Mouse (Mus musculus): ENCODE measurements around the gene Csf2. TPM values are rescaled to one million over a fixed set of nuclear protein-coding genes. Genes with fewer than 3 reads are reported as not detected.
"Not testable (repeated sequence)": the region's sequence is repeated elsewhere in the genome, so short reads cannot be mapped to it uniquely, and the experiment has no call there.

The Csf2 gene
- not detected in 2 replicates for polyA plus RNA-seq (2015; fragmentation: Nextera tagmentation; extraction: Ambion mirVana)

- no peak within 1 kb of the TSS for H3K4me3 ChIP-seq (ENCODE audit: low read length)
- H3K36me3 ChIP-seq (ENCODE audit: control insufficient read depth, insufficient read depth, low read length): no peaks in the 10 kb centered on the region
- no peak within 1 kb of the TSS for H3K27ac ChIP-seq (ENCODE audit: low read depth, low read length)
- WGBS: 70% methylated on average over 11 of the region's 11 CpGs
- no peaks in the 10 kb centered on the region for H3K4me1 ChIP-seq (ENCODE audit: control insufficient read depth, insufficient read depth, low read depth, low read length)
- H3K4me2 ChIP-seq (ENCODE audit: low read length): no peak within 1 kb of the TSS
- no peak for ATAC-seq
- no peaks in the 10 kb centered on the region for H3K9me3 ChIP-seq (ENCODE audit: control insufficient read depth, low read length)
- no peaks in the 10 kb centered on the region for H3K27me3 ChIP-seq (replicated peaks; ENCODE audit: control insufficient read depth, insufficient read depth, low read length)
- H3K9ac ChIP-seq (ENCODE audit: low read depth, low read length): no peak within 1 kb of the TSS
Measured at GRCm38 (mm10) chr11:54248940-54249717, at the start of gene Csf2. TSS of gene Csf2 (minus strand) at chr11:54249667.

GRCm38 (mm10) chr11:54298777-54299176, 49.3 kb upstream of the Csf2 start:
- no peak overlapping the region for H3K4me2 ChIP-seq (ENCODE audit: low read length)
- H3K36me3 ChIP-seq (ENCODE audit: control insufficient read depth, insufficient read depth, low read length): no peaks in the 10 kb centered on the region
- H3K9ac ChIP-seq (ENCODE audit: low read depth, low read length): no peak overlapping the region
- H3K27ac ChIP-seq (ENCODE audit: low read depth, low read length): no peak overlapping the region
- no peaks in the 10 kb centered on the region for H3K9me3 ChIP-seq (ENCODE audit: control insufficient read depth, low read length)
- H3K4me1 ChIP-seq (ENCODE audit: control insufficient read depth, insufficient read depth, low read depth, low read length): peaks cover 7% of the 10 kb centered on the region
- no peaks in the 10 kb centered on the region for H3K27me3 ChIP-seq (replicated peaks; ENCODE audit: control insufficient read depth, insufficient read depth, low read length)
- H3K4me3 ChIP-seq (ENCODE audit: low read length): no peak overlapping the region
- no peak for ATAC-seq

DNA sequence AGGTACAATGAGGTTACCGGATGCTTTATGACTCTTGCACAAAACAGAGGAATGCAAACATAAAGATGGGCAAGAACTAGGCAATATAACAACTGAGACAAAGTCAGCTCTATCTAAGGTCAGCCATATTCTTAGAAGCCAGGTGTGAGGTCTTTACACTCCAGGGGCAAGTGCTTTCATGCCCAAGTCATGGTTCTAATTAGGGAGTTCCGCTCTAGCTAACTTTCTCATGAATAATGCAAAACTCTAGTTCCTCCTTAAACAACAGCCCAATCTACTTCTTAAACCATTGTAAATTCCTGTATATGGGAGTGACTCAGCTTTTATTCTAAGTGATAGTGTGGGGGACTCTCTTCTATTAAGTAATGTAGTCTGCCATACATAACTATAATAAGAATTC, 48.0 kb upstream of the Csf2 start:
- not testable (repeated sequence) for H3K36me3 ChIP-seq (ENCODE audit: control insufficient read depth, insufficient read depth, low read length); H3K4me3 ChIP-seq (ENCODE audit: low read length); H3K27ac ChIP-seq (ENCODE audit: low read depth, low read length); H3K9me3 ChIP-seq (ENCODE audit: control insufficient read depth, low read length); H3K4me1 ChIP-seq (ENCODE audit: control insufficient read depth, insufficient read depth, low read depth, low read length); H3K4me2 ChIP-seq (ENCODE audit: low read length); H3K9ac ChIP-seq (ENCODE audit: low read depth, low read length); ATAC-seq; H3K27me3 ChIP-seq (replicated peaks; ENCODE audit: control insufficient read depth, insufficient read depth, low read length)
- 79% methylated on average over 2 of the region's 2 CpGs for WGBS

DNA sequence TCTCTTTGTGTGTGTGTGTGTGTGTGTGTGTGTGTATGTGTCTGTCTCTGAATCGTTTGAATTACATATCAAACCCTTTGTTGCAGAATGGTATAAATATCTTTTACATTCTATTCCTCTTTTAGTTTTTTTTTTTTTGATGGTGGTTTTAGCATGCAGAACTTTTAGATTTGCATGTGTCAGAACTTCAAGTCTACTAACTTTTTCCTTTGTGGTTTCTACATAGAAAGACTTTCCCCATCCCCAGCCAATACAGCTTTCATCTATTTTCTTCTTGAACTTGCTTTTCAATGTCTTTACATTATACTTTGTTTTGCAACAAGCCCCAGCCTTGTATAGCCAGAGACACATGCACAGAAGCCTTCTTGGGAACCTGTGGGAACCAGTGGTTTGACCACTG, 47.3 kb upstream of the Csf2 start:
- Histone ChIP-seq H3K36me3 (ENCODE audit: control insufficient read depth, insufficient read depth, low read length) (no peaks in the 10 kb centered on the region), H3K4me1 (ENCODE audit: control insufficient read depth, insufficient read depth, low read depth, low read length) (no peaks in the 10 kb centered on the region), H3K4me3 (ENCODE audit: low read length) (no peak overlapping the region), H3K9me3 (ENCODE audit: control insufficient read depth, low read length) (no peaks in the 10 kb centered on the region), H3K4me2 (ENCODE audit: low read length) (no peak overlapping the region), H3K27ac (ENCODE audit: low read depth, low read length) (no peak overlapping the region), H3K27me3 (replicated peaks; ENCODE audit: control insufficient read depth, insufficient read depth, low read length) (no peaks in the 10 kb centered on the region), H3K9ac (ENCODE audit: low read depth, low read length) (no peak overlapping the region)
- WGBS: 100% methylated on average over 1 of the region's 1 CpGs
- no peak for ATAC-seq

DNA sequence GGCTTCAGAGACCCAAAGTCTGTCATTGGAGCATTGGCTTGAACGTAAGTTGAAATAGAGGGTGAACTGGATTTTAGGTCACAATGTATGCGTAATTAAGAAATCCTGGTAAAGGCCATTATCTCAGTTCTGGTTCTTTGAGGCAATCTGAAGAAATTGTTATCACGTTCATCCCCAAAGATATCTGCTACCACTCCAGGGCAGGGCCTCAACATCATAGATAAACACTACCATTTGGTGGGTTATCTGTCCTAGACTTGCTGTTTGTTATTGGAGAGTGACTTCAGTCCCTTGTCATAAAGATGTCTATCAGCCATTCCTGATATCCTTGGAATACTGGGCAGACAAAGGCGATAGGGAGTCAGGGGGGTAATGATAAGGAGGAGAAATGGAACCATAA, 46.5 kb upstream of the Csf2 start:
- ATAC-seq: no peak
- no peaks in the 10 kb centered on the region for H3K27me3 ChIP-seq (replicated peaks; ENCODE audit: control insufficient read depth, insufficient read depth, low read length)
- no peaks in the 10 kb centered on the region for H3K4me1 ChIP-seq (ENCODE audit: control insufficient read depth, insufficient read depth, low read depth, low read length)
- no peaks in the 10 kb centered on the region for H3K9me3 ChIP-seq (ENCODE audit: control insufficient read depth, low read length)
- no peak overlapping the region for H3K4me3 ChIP-seq (ENCODE audit: low read length)
- no peak overlapping the region for H3K4me2 ChIP-seq (ENCODE audit: low read length)
- WGBS: 86% methylated on average over 4 of the region's 4 CpGs
- H3K36me3 ChIP-seq (ENCODE audit: control insufficient read depth, insufficient read depth, low read length): no peaks in the 10 kb centered on the region
- no peak overlapping the region for H3K9ac ChIP-seq (ENCODE audit: low read depth, low read length)
- no peak overlapping the region for H3K27ac ChIP-seq (ENCODE audit: low read depth, low read length)

GRCm38 (mm10) chr11:54293980-54294807, 44.7 kb upstream of the Csf2 start:
- no peaks in the 10 kb centered on the region for H3K9me3 ChIP-seq (ENCODE audit: control insufficient read depth, low read length)
- no peak for ATAC-seq
- 74% methylated on average over 12 of the region's 12 CpGs for WGBS
- H3K9ac ChIP-seq (ENCODE audit: low read depth, low read length): no peak overlapping the region
- no peak overlapping the region for H3K4me2 ChIP-seq (ENCODE audit: low read length)
- H3K4me3 ChIP-seq (ENCODE audit: low read length): no peak overlapping the region
- H3K27me3 ChIP-seq (replicated peaks; ENCODE audit: control insufficient read depth, insufficient read depth, low read length): no peaks in the 10 kb centered on the region
- no peaks in the 10 kb centered on the region for H3K4me1 ChIP-seq (ENCODE audit: control insufficient read depth, insufficient read depth, low read depth, low read length)
- H3K27ac ChIP-seq (ENCODE audit: low read depth, low read length): no peak overlapping the region
- H3K36me3 ChIP-seq (ENCODE audit: control insufficient read depth, insufficient read depth, low read length): no peaks in the 10 kb centered on the region

DNA sequence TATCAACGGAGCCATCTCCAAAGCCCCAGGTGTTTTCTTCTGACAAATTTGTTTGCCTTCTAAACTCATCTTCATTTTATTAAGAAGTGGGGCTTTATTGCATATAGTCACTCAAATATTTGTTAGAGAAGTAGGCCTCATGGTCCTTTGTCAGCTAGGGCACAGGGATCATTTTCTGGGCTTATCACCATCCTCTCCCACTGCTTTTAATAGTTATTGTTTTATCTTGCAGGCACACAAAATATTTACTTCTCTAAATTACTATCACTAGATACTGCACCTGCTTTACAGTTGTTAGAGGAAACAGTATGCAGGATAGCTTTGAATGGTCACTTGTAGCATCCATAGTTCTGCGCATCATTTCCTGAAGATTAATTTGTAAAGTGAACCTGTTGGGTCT, 42.7 kb upstream of the Csf2 start:
- WGBS: 94% methylated on average over 2 of the region's 2 CpGs
- no peaks in the 10 kb centered on the region for H3K27me3 ChIP-seq (replicated peaks; ENCODE audit: control insufficient read depth, insufficient read depth, low read length)
- ATAC-seq: no peak

GRCm38 (mm10) chr11:54287821-54288453, 38.5 kb upstream of the Csf2 start:
- no peak overlapping the region for H3K4me2 ChIP-seq (ENCODE audit: low read length)
- H3K36me3 ChIP-seq (ENCODE audit: control insufficient read depth, insufficient read depth, low read length): no peaks in the 10 kb centered on the region
- WGBS: 89% methylated on average over 8 of the region's 8 CpGs
- H3K9ac ChIP-seq (ENCODE audit: low read depth, low read length): no peak overlapping the region
- ATAC-seq: no peak
- no peak overlapping the region for H3K27ac ChIP-seq (ENCODE audit: low read depth, low read length)
- no peaks in the 10 kb centered on the region for H3K9me3 ChIP-seq (ENCODE audit: control insufficient read depth, low read length)
- no peaks in the 10 kb centered on the region for H3K4me1 ChIP-seq (ENCODE audit: control insufficient read depth, insufficient read depth, low read depth, low read length)
- no peaks in the 10 kb centered on the region for H3K27me3 ChIP-seq (replicated peaks; ENCODE audit: control insufficient read depth, insufficient read depth, low read length)
- no peak overlapping the region for H3K4me3 ChIP-seq (ENCODE audit: low read length)

More for the DNA sequence above, 42.7 kb upstream of the Csf2 start:
- no peaks in the 10 kb centered on the region for H3K4me1 ChIP-seq (ENCODE audit: control insufficient read depth, insufficient read depth, low read depth, low read length)
- no peaks in the 10 kb centered on the region for H3K36me3 ChIP-seq (ENCODE audit: control insufficient read depth, insufficient read depth, low read length)
- no peak overlapping the region for H3K4me3 ChIP-seq (ENCODE audit: low read length)
- no peak overlapping the region for H3K9ac ChIP-seq (ENCODE audit: low read depth, low read length)
- no peaks in the 10 kb centered on the region for H3K9me3 ChIP-seq (ENCODE audit: control insufficient read depth, low read length)
- H3K4me2 ChIP-seq (ENCODE audit: low read length): no peak overlapping the region
- H3K27ac ChIP-seq (ENCODE audit: low read depth, low read length): no peak overlapping the region

- H3K9ac ChIP-seq (ENCODE audit: low read depth, low read length): no peak overlapping the region
- 83% methylated on average over 5 of the region's 5 CpGs for WGBS
- H3K4me1 ChIP-seq (ENCODE audit: control insufficient read depth, insufficient read depth, low read depth, low read length): no peaks in the 10 kb centered on the region
- H3K36me3 ChIP-seq (ENCODE audit: control insufficient read depth, insufficient read depth, low read length): no peaks in the 10 kb centered on the region
- H3K27me3 ChIP-seq (replicated peaks; ENCODE audit: control insufficient read depth, insufficient read depth, low read length): no peaks in the 10 kb centered on the region
- no peak overlapping the region for H3K27ac ChIP-seq (ENCODE audit: low read depth, low read length)
- no peak overlapping the region for H3K4me2 ChIP-seq (ENCODE audit: low read length)
- H3K9me3 ChIP-seq (ENCODE audit: control insufficient read depth, low read length): no peaks in the 10 kb centered on the region
- no peak for ATAC-seq
- H3K4me3 ChIP-seq (ENCODE audit: low read length): no peak overlapping the region
Measured at GRCm38 (mm10) chr11:54271437-54271949, 22.0 kb upstream of the Csf2 start.
